Mouse (Mus musculus) forelimb bud, embryonic 11.5 days (tissue): Measurements from ENCODE around the gene Akt3.

ENCODE experiments used
- DNase-seq: peaks from one replicate; pipeline ENCODE4 v3.0.0-alpha.2; 2012; ENCODE audit warnings: low read depth, low spot score

Akt3 gene

GRCm38 (mm10) chr1:177258034-177258342, at the start of gene Akt3:
Akt3 (minus strand) TSS chr1:177258203.
- no peak for DNase-seq

GRCm38 (mm10) chr1:177307549-177307948, 49.5 kb upstream of the Akt3 start:
- no peak for DNase-seq

GRCm38 (mm10) chr1:177298231-177298630, 40.2 kb upstream of the Akt3 start:
- DNase-seq, result no peak

GRCm38 (mm10) chr1:177286764-177287163, 28.8 kb upstream of the Akt3 start:
- DNase-seq, result no peak

GRCm38 (mm10) chr1:177281925-177282324, 23.9 kb upstream of the Akt3 start:
- DNase-seq, result no peak

GRCm38 (mm10) chr1:177277361-177277760, 19.4 kb upstream of the Akt3 start:
- no peak for DNase-seq

GRCm38 (mm10) chr1:177267645-177268044, 9.6 kb upstream of the Akt3 start:
- no peak for DNase-seq

- DNase-seq, result no peak
Observed at GRCm38 (mm10) chr1:177262926-177263325, 4.9 kb upstream of the Akt3 start.

GRCm38 (mm10) chr1:177260796-177261195, 2.8 kb upstream of the Akt3 start:
- DNase-seq, result no peak

- peak; percentile 4 for DNase-seq
Observed at GRCm38 (mm10) chr1:177259038-177259600, 1.1 kb upstream of the Akt3 start.

GRCm38 (mm10) chr1:177258343-177259037, 487 bp upstream of the Akt3 start:
- DNase-seq, result peak; percentile 82

GRCm38 (mm10) chr1:177257178-177258033, 597 bp downstream of the Akt3 start:
- DNase-seq, result peak; percentile 43

GRCm38 (mm10) chr1:177248638-177249037, 9.4 kb downstream of the Akt3 start:
- DNase-seq, result no peak

- no peak for DNase-seq
Observed at GRCm38 (mm10) chr1:177238368-177238767, 19.6 kb downstream of the Akt3 start.

- no peak for DNase-seq
Observed at GRCm38 (mm10) chr1:177236695-177237094, 21.3 kb downstream of the Akt3 start.

- DNase-seq, result no peak
Observed at GRCm38 (mm10) chr1:177236249-177236648, 21.8 kb downstream of the Akt3 start.

GRCm38 (mm10) chr1:177234462-177234861, 23.5 kb downstream of the Akt3 start:
- no peak for DNase-seq

GRCm38 (mm10) chr1:177231122-177231521, 26.9 kb downstream of the Akt3 start:
- DNase-seq, result no peak

- no peak for DNase-seq
Observed at GRCm38 (mm10) chr1:177198978-177199377, 59.0 kb downstream of the Akt3 start.

- no peak for DNase-seq
Observed at GRCm38 (mm10) chr1:177195224-177195623, 62.8 kb downstream of the Akt3 start.

GRCm38 (mm10) chr1:177194324-177194723, 63.7 kb downstream of the Akt3 start:
- DNase-seq, result no peak

- no peak for DNase-seq
Observed at GRCm38 (mm10) chr1:177191623-177192022, 66.4 kb downstream of the Akt3 start.

GRCm38 (mm10) chr1:177190358-177190757, 67.6 kb downstream of the Akt3 start:
- no peak for DNase-seq
